Mouse (Mus musculus): ENCODE results near the gene Aldh1a7. TPM values are rescaled to one million over a fixed set of nuclear protein-coding genes. Genes with fewer than 3 reads are reported as not detected.

Gene Aldh1a7
- polyA plus RNA-seq, 1 experiment from 2014 or later, result 3.7 TPM

GRCm38 (mm10) chr19:20715617-20716016 lies 11.7 kb downstream of the Aldh1a7 start:
- H3K27ac ChIP-seq, result no peak overlapping the region
- H3K27me3 ChIP-seq (ENCODE audit: control insufficient read depth, insufficient read depth, low read length), result no peaks in the 10 kb centered on the region
- H3K36me3 ChIP-seq (replicated peaks; ENCODE audit: control insufficient read depth, insufficient read depth), result no peaks in the 10 kb centered on the region
- no peak overlapping the region for H3K4me3 ChIP-seq (replicated peaks; ENCODE audit: low read length)
- no peaks in the 10 kb centered on the region for H3K4me1 ChIP-seq (replicated peaks; ENCODE audit: control insufficient read depth, insufficient read depth, low read length)
- H3K9me3 ChIP-seq (ENCODE audit: control insufficient read depth, low read length), result no peaks in the 10 kb centered on the region
- H3K9ac ChIP-seq, result no peak overlapping the region
- 81% methylated on average over 3 of the region's 3 CpGs for WGBS
- no peak for DNase-seq (ENCODE audit: low spot score)
- no peak overlapping the region for H3K4me2 ChIP-seq (replicated peaks)
- no peak for ATAC-seq (ENCODE audit: low FRiP score)

- 88% methylated on average over 1 of the region's 1 CpGs for WGBS
- H3K4me3 ChIP-seq (replicated peaks; ENCODE audit: low read length), result no peak overlapping the region
- no peak overlapping the region for H3K4me2 ChIP-seq (replicated peaks)
- H3K4me1 ChIP-seq (replicated peaks; ENCODE audit: control insufficient read depth, insufficient read depth, low read length), result no peaks in the 10 kb centered on the region
- DNase-seq (ENCODE audit: low spot score), result no peak
- no peak for ATAC-seq (ENCODE audit: low FRiP score)
- H3K36me3 ChIP-seq (replicated peaks; ENCODE audit: control insufficient read depth, insufficient read depth), result no peaks in the 10 kb centered on the region
- no peaks in the 10 kb centered on the region for H3K9me3 ChIP-seq (ENCODE audit: control insufficient read depth, low read length)
- no peaks in the 10 kb centered on the region for H3K27me3 ChIP-seq (ENCODE audit: control insufficient read depth, insufficient read depth, low read length)
- H3K27ac ChIP-seq, result no peak overlapping the region
- no peak overlapping the region for H3K9ac ChIP-seq
These were observed 12.3 kb downstream of the Aldh1a7 start for GRCm38 (mm10) chr19:20715093-20715492.

- Histone ChIP-seq H3K9me3 (ENCODE audit: control insufficient read depth, low read length) (no peaks in the 10 kb centered on the region), H3K27ac (no peak overlapping the region), H3K4me3 (replicated peaks; ENCODE audit: low read length) (no peak overlapping the region), H3K4me2 (replicated peaks) (no peak overlapping the region), H3K27me3 (ENCODE audit: control insufficient read depth, insufficient read depth, low read length) (no peaks in the 10 kb centered on the region), H3K4me1 (replicated peaks; ENCODE audit: control insufficient read depth, insufficient read depth, low read length) (no peaks in the 10 kb centered on the region), H3K36me3 (replicated peaks; ENCODE audit: control insufficient read depth, insufficient read depth) (no peaks in the 10 kb centered on the region), H3K9ac (no peak overlapping the region)
- 93% methylated on average over 4 of the region's 4 CpGs for WGBS
- ATAC-seq (ENCODE audit: low FRiP score), result no peak
- no peak for DNase-seq (ENCODE audit: low spot score)
These were observed 12.8 kb downstream of the Aldh1a7 start for GRCm38 (mm10) chr19:20714543-20714942.

GRCm38 (mm10) chr19:20707159-20707558 lies 20.2 kb downstream of the Aldh1a7 start:
- H3K4me1 ChIP-seq (replicated peaks; ENCODE audit: control insufficient read depth, insufficient read depth, low read length), result no peaks in the 10 kb centered on the region
- no peak overlapping the region for H3K27ac ChIP-seq
- no peak overlapping the region for H3K9ac ChIP-seq
- H3K4me2 ChIP-seq (replicated peaks), result no peak overlapping the region
- ATAC-seq (ENCODE audit: low FRiP score), result no peak
- H3K36me3 ChIP-seq (replicated peaks; ENCODE audit: control insufficient read depth, insufficient read depth), result no peaks in the 10 kb centered on the region
- DNase-seq (ENCODE audit: low spot score), result no peak
- H3K9me3 ChIP-seq (ENCODE audit: control insufficient read depth, low read length), result no peaks in the 10 kb centered on the region
- H3K27me3 ChIP-seq (ENCODE audit: control insufficient read depth, insufficient read depth, low read length), result no peaks in the 10 kb centered on the region
- H3K4me3 ChIP-seq (replicated peaks; ENCODE audit: low read length), result no peak overlapping the region

GRCm38 (mm10) chr19:20706747-20707146 lies 20.6 kb downstream of the Aldh1a7 start:
- Histone ChIP-seq H3K9ac (no peak overlapping the region), H3K27ac (no peak overlapping the region), H3K4me3 (replicated peaks; ENCODE audit: low read length) (no peak overlapping the region), H3K9me3 (ENCODE audit: control insufficient read depth, low read length) (no peaks in the 10 kb centered on the region), H3K36me3 (replicated peaks; ENCODE audit: control insufficient read depth, insufficient read depth) (no peaks in the 10 kb centered on the region), H3K4me2 (replicated peaks) (no peak overlapping the region), H3K4me1 (replicated peaks; ENCODE audit: control insufficient read depth, insufficient read depth, low read length) (no peaks in the 10 kb centered on the region), H3K27me3 (ENCODE audit: control insufficient read depth, insufficient read depth, low read length) (no peaks in the 10 kb centered on the region)
- DNase-seq (ENCODE audit: low spot score) (no peak), ATAC-seq (ENCODE audit: low FRiP score) (no peak)
- 87% methylated on average over 4 of the region's 4 CpGs for WGBS

- no peak for ATAC-seq (ENCODE audit: low FRiP score)
- Histone ChIP-seq H3K36me3 (replicated peaks; ENCODE audit: control insufficient read depth, insufficient read depth) (no peaks in the 10 kb centered on the region), H3K27ac (no peak overlapping the region), H3K27me3 (ENCODE audit: control insufficient read depth, insufficient read depth, low read length) (no peaks in the 10 kb centered on the region), H3K9ac (no peak overlapping the region), H3K9me3 (ENCODE audit: control insufficient read depth, low read length) (no peaks in the 10 kb centered on the region), H3K4me3 (replicated peaks; ENCODE audit: low read length) (no peak overlapping the region), H3K4me1 (replicated peaks; ENCODE audit: control insufficient read depth, insufficient read depth, low read length) (no peaks in the 10 kb centered on the region), H3K4me2 (replicated peaks) (no peak overlapping the region)
- DNase-seq (ENCODE audit: low spot score), result no peak
- WGBS, result 19% methylated on average over 3 of the region's 3 CpGs
These were observed 25.3 kb downstream of the Aldh1a7 start for GRCm38 (mm10) chr19:20702074-20702473.

- H3K9me3 ChIP-seq (ENCODE audit: control insufficient read depth, low read length), result no peaks in the 10 kb centered on the region
These were observed 49.5 kb downstream of the Aldh1a7 start for GRCm38 (mm10) chr19:20677697-20678355.

GRCm38 (mm10) chr19:20654141-20654873 lies 73.1 kb downstream of the Aldh1a7 start:
- H3K9ac ChIP-seq, result no peak overlapping the region
- DNase-seq (ENCODE audit: low spot score) (no peak), ATAC-seq (ENCODE audit: low FRiP score) (no peak)
- 59% methylated on average over 3 of the region's 3 CpGs for WGBS
- H3K4me3 ChIP-seq (replicated peaks; ENCODE audit: low read length), result no peak overlapping the region
- no peaks in the 10 kb centered on the region for H3K27me3 ChIP-seq (ENCODE audit: control insufficient read depth, insufficient read depth, low read length)
- no peaks in the 10 kb centered on the region for H3K36me3 ChIP-seq (replicated peaks; ENCODE audit: control insufficient read depth, insufficient read depth)
- no peaks in the 10 kb centered on the region for H3K9me3 ChIP-seq (ENCODE audit: control insufficient read depth, low read length)
- H3K27ac ChIP-seq, result no peak overlapping the region
- H3K4me1 ChIP-seq (replicated peaks; ENCODE audit: control insufficient read depth, insufficient read depth, low read length), result no peaks in the 10 kb centered on the region
- H3K4me2 ChIP-seq (replicated peaks), result no peak overlapping the region

More at GRCm38 (mm10) chr19:20677697-20678355, 49.5 kb downstream of the Aldh1a7 start:
- no peaks in the 10 kb centered on the region for H3K4me1 ChIP-seq (replicated peaks; ENCODE audit: control insufficient read depth, insufficient read depth, low read length)
- H3K4me2 ChIP-seq (replicated peaks), result no peak overlapping the region
- H3K4me3 ChIP-seq (replicated peaks; ENCODE audit: low read length), result no peak overlapping the region
- WGBS, result 91% methylated on average over 3 of the region's 3 CpGs
- H3K27me3 ChIP-seq (ENCODE audit: control insufficient read depth, insufficient read depth, low read length), result no peaks in the 10 kb centered on the region
- H3K36me3 ChIP-seq (replicated peaks; ENCODE audit: control insufficient read depth, insufficient read depth), result no peaks in the 10 kb centered on the region
- no peak for DNase-seq (ENCODE audit: low spot score)
- H3K9ac ChIP-seq, result no peak overlapping the region
- no peak overlapping the region for H3K27ac ChIP-seq
- no peak for ATAC-seq (ENCODE audit: low FRiP score)

GRCm38 (mm10) chr19:20653082-20653676 lies 74.2 kb downstream of the Aldh1a7 start:
- Histone ChIP-seq H3K27me3 (ENCODE audit: control insufficient read depth, insufficient read depth, low read length) (no peaks in the 10 kb centered on the region), H3K4me1 (replicated peaks; ENCODE audit: control insufficient read depth, insufficient read depth, low read length) (no peaks in the 10 kb centered on the region), H3K4me2 (replicated peaks) (no peak overlapping the region), H3K36me3 (replicated peaks; ENCODE audit: control insufficient read depth, insufficient read depth) (no peaks in the 10 kb centered on the region), H3K9ac (no peak overlapping the region), H3K4me3 (replicated peaks; ENCODE audit: low read length) (no peak overlapping the region), H3K27ac (no peak overlapping the region), H3K9me3 (ENCODE audit: control insufficient read depth, low read length) (no peaks in the 10 kb centered on the region)
- DNase-seq (ENCODE audit: low spot score) (no peak), ATAC-seq (ENCODE audit: low FRiP score) (no peak)
- 84% methylated on average over 1 of the region's 1 CpGs for WGBS
